Mouse (Mus musculus) megakaryocyte, embryonic 14.5 days (primary cell): Measurements from ENCODE around the gene Akr1c13. TPM values are rescaled to one million over a fixed set of nuclear protein-coding genes. Genes with fewer than 3 reads are reported as not detected.
"Not testable (repeated sequence)": the region's sequence is repeated elsewhere in the genome, so short reads cannot be mapped to it uniquely, and the experiment has no call there.

ENCODE experiments used
- H3K27me3 ChIP-seq: replicated peaks from 2 replicates; pipeline ENCODE3; 2012; ENCODE audit warnings: inconsistent platforms
- H3K36me3 ChIP-seq: replicated peaks from 2 replicates; pipeline ENCODE3; 2012; ENCODE audit warnings: low read length, inconsistent platforms, mixed read lengths
- H3K4me1 ChIP-seq: 2 replicates; pipeline ENCODE4 v1.6.1; 2012; ENCODE audit warnings: inconsistent platforms
- H3K4me3 ChIP-seq: replicated peaks from 2 replicates; pipeline ENCODE3; 2012; ENCODE audit warnings: moderate library complexity, mild to moderate bottlenecking, inconsistent platforms
- H3K9me3 ChIP-seq: 2 replicates; pipeline ENCODE4 v1.6.1; 2012; ENCODE audit warnings: inconsistent platforms
- FLI1 ChIP-seq: IDR thresholded peaks from 2 replicates; pipeline ENCODE4 v1.6.1; 2012; ENCODE audit warnings: low read length, inconsistent platforms, mixed read lengths
- GATA1 ChIP-seq: IDR thresholded peaks from 3 replicates; pipeline ENCODE4 v1.6.1; 2012; ENCODE audit warnings: mixed read lengths, low read length, inconsistent platforms, borderline replicate concordance
- polyA plus RNA-seq: library from polyadenylated mRNA; stranded (reverse); fragments of >175 nt; gene quantifications from 2 replicates; pipeline ENCODE4 v1.2.3, GENCODE M21; 2012; ENCODE audit warnings: low replicate concordance; ENCODE audit not compliant: insufficient read depth

The Akr1c13 gene
- polyA plus RNA-seq, 1 experiment = 4.7 TPM

DNA sequence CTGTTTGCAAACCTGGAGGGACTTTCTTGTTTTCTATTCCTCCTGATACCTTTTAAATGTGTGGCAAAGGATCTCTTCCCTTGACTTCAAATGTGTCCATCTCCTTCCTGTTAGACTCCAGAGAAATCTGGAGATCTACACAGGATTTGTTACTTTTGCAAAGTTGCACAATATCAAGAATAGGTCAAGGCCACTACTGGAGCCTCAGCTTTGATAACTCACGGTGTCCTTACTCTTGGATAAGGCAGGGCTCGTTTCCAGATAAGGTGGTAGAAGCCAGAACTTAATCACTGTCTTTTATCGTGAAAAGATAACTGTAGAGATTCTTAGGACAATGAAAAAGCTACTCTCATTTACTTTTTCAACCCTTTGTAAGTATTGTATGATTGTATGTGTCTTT lies 1.6 kb downstream of the Akr1c13 start:
- Histone ChIP-seq H3K4me3 (no peak overlapping the region), H3K9me3 (no peaks in the 10 kb centered on the region), H3K27me3 (no peaks in the 10 kb centered on the region), H3K4me1 (peaks cover 30% of the 10 kb centered on the region), H3K36me3 (peaks cover 13% of the 10 kb centered on the region)
- TF ChIP-seq FLI1 = no peak
- no peak for TF ChIP-seq GATA1

DNA sequence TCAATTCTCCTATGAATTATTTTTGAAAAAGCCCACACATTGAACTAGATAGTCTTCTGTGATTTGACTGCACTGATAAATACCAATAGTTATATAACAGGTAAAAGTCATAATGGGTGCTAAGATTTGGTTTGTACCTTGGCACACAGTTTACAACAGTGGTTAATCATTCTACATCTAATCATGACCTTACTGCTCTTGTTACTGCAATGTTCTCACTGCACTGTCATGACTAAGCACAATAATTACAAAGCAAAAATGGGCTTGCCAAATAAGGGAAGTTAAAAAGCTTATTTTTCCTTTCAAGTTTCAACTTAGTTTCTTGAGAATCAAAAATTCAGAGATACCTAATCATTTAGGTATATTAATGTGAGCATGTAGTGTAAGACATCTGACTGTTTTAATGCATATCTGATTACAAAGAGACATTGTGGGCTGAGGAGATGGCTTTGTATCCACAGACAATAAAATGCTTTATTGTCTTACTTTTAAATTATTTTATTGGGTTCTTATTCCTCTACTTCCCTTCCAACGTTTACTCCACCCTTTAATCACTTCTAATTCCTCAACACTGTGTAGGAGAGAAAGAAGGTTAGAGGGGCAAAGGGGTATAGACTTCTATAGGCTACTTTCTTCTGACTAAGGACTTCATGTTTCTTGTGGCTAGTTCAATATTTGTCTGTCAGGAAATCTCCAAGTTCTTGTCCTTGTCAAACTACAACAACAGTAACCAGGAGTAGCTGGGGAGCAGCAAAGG lies 15.4 kb downstream of the Akr1c13 start:
- TF ChIP-seq GATA1 (no peak), FLI1 (no peak)
- H3K27me3 ChIP-seq = no peaks in the 10 kb centered on the region
- no peak overlapping the region for H3K4me3 ChIP-seq
- peaks cover 6% of the 10 kb centered on the region for H3K36me3 ChIP-seq
- peaks cover 15% of the 10 kb centered on the region for H3K4me1 ChIP-seq
- no peaks in the 10 kb centered on the region for H3K9me3 ChIP-seq

- no peak for TF ChIP-seq FLI1
- TF ChIP-seq GATA1 = no peak
- H3K36me3 ChIP-seq = no peaks in the 10 kb centered on the region
Observed at GRCm38 (mm10) chr13:4211560-4212299, 20.8 kb downstream of the Akr1c13 start.

GRCm38 (mm10) chr13:4212309-4212708 lies 21.4 kb downstream of the Akr1c13 start:
- no peaks in the 10 kb centered on the region for H3K36me3 ChIP-seq
- 0 out of 2 replicates have a peak, but pooled peaks cover 2% of the 10 kb centered on the region for H3K4me1 ChIP-seq
- TF ChIP-seq GATA1 (no peak), FLI1 (no peak)
- H3K9me3 ChIP-seq = 0 out of 2 replicates have a peak, but pooled peaks cover 4% of the 10 kb centered on the region
- no peak overlapping the region for H3K4me3 ChIP-seq
- no peaks in the 10 kb centered on the region for H3K27me3 ChIP-seq

More at GRCm38 (mm10) chr13:4211560-4212299, 20.8 kb downstream of the Akr1c13 start:
- 0 out of 2 replicates have a peak, but pooled peaks cover 4% of the 10 kb centered on the region for H3K9me3 ChIP-seq
- no peak overlapping the region for H3K4me3 ChIP-seq
- H3K27me3 ChIP-seq = no peaks in the 10 kb centered on the region
- 0 out of 2 replicates have a peak, but pooled peaks cover 2% of the 10 kb centered on the region for H3K4me1 ChIP-seq

DNA sequence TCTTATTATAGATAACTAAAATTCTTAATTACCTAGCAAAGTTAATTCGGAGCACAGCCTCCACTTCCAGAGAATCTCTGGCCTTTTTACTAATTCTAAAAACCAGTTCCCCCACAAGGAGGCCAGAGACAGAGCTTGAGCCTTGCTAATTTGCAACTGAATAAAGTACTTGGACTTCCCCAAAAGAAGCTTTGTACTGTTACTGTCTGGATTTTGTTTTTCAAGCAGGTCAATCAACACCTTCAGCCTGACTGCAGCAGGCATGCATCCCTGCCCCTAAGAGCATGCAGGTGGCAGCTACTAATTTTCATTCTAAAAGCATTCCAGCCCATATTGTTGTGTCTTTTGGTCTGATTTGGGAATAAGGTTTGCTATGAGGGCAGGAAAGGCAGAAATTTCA lies 24.5 kb downstream of the Akr1c13 start:
- not testable (repeated sequence) for H3K9me3 ChIP-seq, H3K4me1 ChIP-seq, H3K27me3 ChIP-seq, H3K4me3 ChIP-seq, H3K36me3 ChIP-seq

GRCm38 (mm10) chr13:4228441-4228840 lies 37.5 kb downstream of the Akr1c13 start, which contains the start of gene Akr1c19:
Gene Akr1c19 (plus strand): TSS chr13:4228700.
- H3K4me3 ChIP-seq = peak within 1 kb of the TSS; percentile 53
- H3K27me3 ChIP-seq = no peaks in the 10 kb centered on the region
- peaks cover 3% of the 10 kb centered on the region; the same call in 1 of the 2 replicates for H3K4me1 ChIP-seq
- H3K36me3 ChIP-seq = no peaks in the 10 kb centered on the region
- no peaks in the 10 kb centered on the region for H3K9me3 ChIP-seq
- no peak for TF ChIP-seq GATA1
- TF ChIP-seq FLI1 = no peak

- no peaks in the 10 kb centered on the region for H3K27me3 ChIP-seq
- peaks cover 3% of the 10 kb centered on the region; the same call in 1 of the 2 replicates for H3K4me1 ChIP-seq
- no peaks in the 10 kb centered on the region for H3K36me3 ChIP-seq
- TF ChIP-seq FLI1 (no peak), GATA1 (no peak)
- no peak overlapping the region for H3K4me3 ChIP-seq
- no peaks in the 10 kb centered on the region for H3K9me3 ChIP-seq
Observed at GRCm38 (mm10) chr13:4230841-4231623, 40.1 kb downstream of the Akr1c13 start.

DNA sequence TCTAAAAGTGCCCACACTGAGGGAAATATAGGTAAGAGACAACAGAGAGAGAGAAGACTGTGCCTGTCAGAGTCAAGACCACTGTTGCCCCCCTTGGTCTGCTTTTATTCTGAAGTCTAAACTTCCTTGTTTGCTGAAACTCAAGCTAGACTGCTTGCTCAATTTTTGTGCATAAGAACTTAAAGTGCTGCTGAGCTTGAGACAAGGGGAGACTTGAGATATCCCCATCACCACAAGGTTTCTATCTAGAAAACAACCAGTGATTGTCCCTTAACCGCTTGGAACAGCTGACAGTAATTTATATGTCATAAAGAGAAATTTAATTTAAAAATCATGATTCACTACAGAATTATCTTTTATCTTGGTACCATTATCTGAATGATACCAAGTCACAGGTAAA lies 42.2 kb downstream of the Akr1c13 start:
- Histone ChIP-seq H3K9me3 (no peaks in the 10 kb centered on the region), H3K36me3 (no peaks in the 10 kb centered on the region), H3K4me1 (peaks cover 3% of the 10 kb centered on the region; the same call in 1 of the 2 replicates), H3K4me3 (no peak overlapping the region), H3K27me3 (no peaks in the 10 kb centered on the region)
- no peak for TF ChIP-seq GATA1
- TF ChIP-seq FLI1 = no peak

DNA sequence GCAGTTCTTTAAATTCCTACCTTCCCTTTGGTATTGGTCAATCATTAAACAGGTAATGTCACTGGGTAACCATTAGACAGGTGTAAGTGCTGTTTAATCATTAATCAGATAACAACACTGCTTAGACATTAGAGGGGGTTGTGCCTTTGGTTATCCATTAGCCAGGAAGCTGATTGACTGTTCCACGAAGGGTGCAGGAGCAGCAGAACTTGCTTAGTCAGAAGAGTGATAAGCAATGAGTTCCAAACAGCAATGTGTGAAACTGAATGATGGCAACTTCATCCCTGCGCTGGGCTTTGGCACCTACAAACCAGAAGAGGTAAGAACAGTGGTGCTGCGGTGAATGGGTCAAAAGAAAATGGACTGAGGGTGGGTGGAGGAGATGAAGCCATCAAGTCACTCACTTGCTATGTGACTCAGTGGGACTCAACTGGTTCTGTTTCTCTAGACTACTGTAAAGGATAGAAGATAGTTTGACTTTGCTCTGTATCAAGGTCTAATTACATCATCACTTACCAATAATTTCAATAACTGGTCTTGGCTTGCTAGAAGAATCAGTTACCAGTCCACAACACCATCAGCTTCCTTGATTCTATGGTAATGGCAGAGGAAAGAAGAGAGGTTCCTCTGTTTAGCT lies 42.7 kb downstream of the Akr1c13 start:
- Histone ChIP-seq H3K4me3 (no peak overlapping the region), H3K27me3 (no peaks in the 10 kb centered on the region), H3K4me1 (peaks cover under 1% of the 10 kb centered on the region; the same call in 1 of the 2 replicates), H3K9me3 (no peaks in the 10 kb centered on the region), H3K36me3 (no peaks in the 10 kb centered on the region)
- TF ChIP-seq GATA1 (no peak), FLI1 (no peak)
